Mouse (Mus musculus) erythroblast, embryonic 14.5 days (primary cell): ENCODE results near the gene Itih2. TPM values are rescaled to one million over a fixed set of nuclear protein-coding genes. Genes with fewer than 3 reads are reported as not detected.

Source experiments
- H3K27me3 ChIP-seq: 2 replicates; pipeline ENCODE4 v1.6.1; 2012; ENCODE audit warnings: inconsistent platforms; ENCODE audit not compliant: control insufficient read depth
- H3K36me3 ChIP-seq: 2 replicates; pipeline ENCODE4 v1.6.1; 2012; ENCODE audit warnings: mild to moderate bottlenecking, inconsistent platforms; ENCODE audit not compliant: control insufficient read depth
- H3K4me1 ChIP-seq: 2 replicates; pipeline ENCODE4 v1.6.1; 2012; ENCODE audit warnings: inconsistent platforms; ENCODE audit not compliant: control insufficient read depth
- H3K4me3 ChIP-seq: replicated peaks from 2 replicates; pipeline ENCODE3; 2012; ENCODE audit warnings: moderate library complexity, mild to moderate bottlenecking, inconsistent platforms
- H3K9me3 ChIP-seq: 2 replicates; pipeline ENCODE4 v1.6.1; 2012; ENCODE audit warnings: low read length, inconsistent platforms, mixed read lengths; ENCODE audit not compliant: control insufficient read depth
- GATA1 ChIP-seq: IDR thresholded peaks from 2 replicates; pipeline ENCODE4 v1.6.1; 2012; ENCODE audit warnings: low read length, inconsistent platforms, mixed read lengths
- TAL1 ChIP-seq: IDR thresholded peaks from 3 replicates; pipeline ENCODE4 v1.6.1; 2012; ENCODE audit warnings: low read length, inconsistent platforms, mixed read lengths
- polyA plus RNA-seq: library from polyadenylated mRNA; stranded (reverse); fragments of >175 nt; gene quantifications from 2 replicates; pipeline ENCODE4 v1.2.3, GENCODE M21; 2012

The Itih2 gene
- polyA plus RNA-seq, 1 experiment = 0.10 TPM

- no peak for TF ChIP-seq TAL1
- TF ChIP-seq GATA1 = no peak
- Histone ChIP-seq H3K27me3 (no peaks in the 10 kb centered on the region), H3K4me1 (no peaks in the 10 kb centered on the region), H3K9me3 (no peaks in the 10 kb centered on the region), H3K36me3 (peaks cover 52% of the 10 kb centered on the region), H3K4me3 (no peak overlapping the region)
These were observed 36.7 kb downstream of the Itih2 start for GRCm38 (mm10) chr2:10094327-10095100.

DNA sequence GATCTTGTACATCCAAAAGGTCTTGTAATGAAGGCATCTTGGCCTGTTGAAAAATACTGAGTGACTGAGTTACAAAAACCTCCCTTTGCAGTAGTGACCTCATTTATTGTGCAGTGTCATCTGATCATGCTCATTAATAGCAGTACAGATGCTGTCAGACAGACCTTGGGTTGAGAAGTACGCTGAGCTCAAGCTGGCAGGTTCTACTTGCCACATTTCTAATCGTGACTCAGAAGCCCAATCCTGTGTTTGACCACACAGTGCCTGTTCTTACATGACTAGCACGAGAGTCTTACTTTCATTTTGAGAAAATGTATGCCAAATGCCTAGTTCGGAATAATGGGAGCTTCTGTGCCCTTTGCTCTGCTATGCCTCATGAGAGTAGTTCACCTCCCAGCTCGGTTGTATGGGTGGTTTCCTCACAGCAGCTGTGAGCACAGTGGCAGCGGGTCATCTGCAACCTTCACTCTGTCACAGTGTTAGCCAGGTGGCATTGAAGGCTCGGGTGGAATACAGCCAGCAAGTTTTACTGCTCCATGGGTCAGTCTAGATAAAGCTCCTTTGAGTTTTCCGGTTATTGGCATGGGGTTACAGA lies 43.8 kb downstream of the Itih2 start:
- H3K4me1 ChIP-seq = peaks cover 16% of the 10 kb centered on the region
- H3K27me3 ChIP-seq = no peaks in the 10 kb centered on the region
- no peaks in the 10 kb centered on the region for H3K9me3 ChIP-seq
- H3K4me3 ChIP-seq = no peak overlapping the region
- peaks cover 94% of the 10 kb centered on the region for H3K36me3 ChIP-seq
- TF ChIP-seq GATA1 = no peak
- TF ChIP-seq TAL1 = no peak

GRCm38 (mm10) chr2:10082737-10083136 lies 48.5 kb downstream of the Itih2 start:
- H3K36me3 ChIP-seq = peaks cover 64% of the 10 kb centered on the region
- no peaks in the 10 kb centered on the region for H3K9me3 ChIP-seq
- H3K27me3 ChIP-seq = no peaks in the 10 kb centered on the region
- H3K4me1 ChIP-seq = peaks cover 45% of the 10 kb centered on the region
- no peak overlapping the region for H3K4me3 ChIP-seq
- TF ChIP-seq GATA1 (no peak), TAL1 (no peak)

GRCm38 (mm10) chr2:10081453-10082080 lies 49.6 kb downstream of the Itih2 start:
- H3K4me1 ChIP-seq = peaks cover 49% of the 10 kb centered on the region
- no peak for TF ChIP-seq GATA1
- no peak for TF ChIP-seq TAL1
- no peaks in the 10 kb centered on the region for H3K9me3 ChIP-seq
- no peaks in the 10 kb centered on the region for H3K27me3 ChIP-seq
- peak overlapping the region; percentile 100 for H3K4me3 ChIP-seq
- peaks cover 55% of the 10 kb centered on the region for H3K36me3 ChIP-seq

- TF ChIP-seq TAL1 (no peak), GATA1 (no peak)
- H3K4me1 ChIP-seq = peaks cover 52% of the 10 kb centered on the region
These were observed 50.7 kb downstream of the Itih2 start, which contains the start of the genes Atp5c1 and Kin for GRCm38 (mm10) chr2:10080310-10081010. Gene Atp5c1 (minus strand): TSS chr2:10080510. Gene Kin (plus strand): TSS chr2:10080593.

DNA sequence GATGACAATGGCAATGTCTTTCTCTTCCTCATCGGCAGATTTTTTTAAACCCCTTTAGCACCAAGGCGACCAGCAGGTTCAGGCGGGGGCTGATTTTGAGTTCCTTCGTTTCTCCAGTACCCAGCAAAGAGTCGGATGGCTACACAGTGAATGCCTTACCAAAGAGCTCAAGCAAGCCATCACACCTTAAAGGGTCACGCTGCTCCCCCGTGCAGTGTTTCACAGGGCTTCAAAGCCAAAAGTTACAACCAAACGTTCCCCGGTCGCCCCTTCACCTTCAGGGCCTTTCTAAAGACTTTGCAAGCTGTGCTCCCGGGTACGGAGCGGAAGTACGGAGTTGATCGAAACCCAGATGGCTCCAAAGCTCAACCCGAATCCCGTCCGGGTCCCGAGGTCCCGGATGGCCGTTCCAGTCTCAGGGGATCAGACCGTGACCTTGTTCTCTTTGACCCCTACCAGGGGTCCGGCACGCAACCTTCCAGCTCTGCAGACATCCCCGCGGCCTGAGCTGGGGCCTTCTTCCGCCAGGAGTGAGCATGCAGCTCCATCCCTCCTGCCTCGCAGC lies 51.4 kb downstream of the Itih2 start:
- TF ChIP-seq TAL1 = no peak
- no peak for TF ChIP-seq GATA1
- Histone ChIP-seq H3K27me3 (no peaks in the 10 kb centered on the region), H3K4me1 (peaks cover 55% of the 10 kb centered on the region), H3K4me3 (peak overlapping the region; percentile 100), H3K9me3 (no peaks in the 10 kb centered on the region), H3K36me3 (peaks cover 52% of the 10 kb centered on the region)

More at GRCm38 (mm10) chr2:10080310-10081010, 50.7 kb downstream of the Itih2 start, which contains the start of the genes Atp5c1 and Kin:
- Histone ChIP-seq H3K27me3 (no peaks in the 10 kb centered on the region), H3K36me3 (peaks cover 52% of the 10 kb centered on the region), H3K4me3 (peak within 1 kb of the TSS; percentile 100), H3K9me3 (no peaks in the 10 kb centered on the region)

GRCm38 (mm10) chr2:10076675-10077074 lies 54.5 kb downstream of the Itih2 start:
- peaks cover 60% of the 10 kb centered on the region for H3K4me1 ChIP-seq
- H3K4me3 ChIP-seq = no peak overlapping the region
- no peaks in the 10 kb centered on the region for H3K27me3 ChIP-seq
- peaks cover 50% of the 10 kb centered on the region for H3K36me3 ChIP-seq
- no peak for TF ChIP-seq GATA1
- no peak for TF ChIP-seq TAL1
- no peaks in the 10 kb centered on the region for H3K9me3 ChIP-seq

DNA sequence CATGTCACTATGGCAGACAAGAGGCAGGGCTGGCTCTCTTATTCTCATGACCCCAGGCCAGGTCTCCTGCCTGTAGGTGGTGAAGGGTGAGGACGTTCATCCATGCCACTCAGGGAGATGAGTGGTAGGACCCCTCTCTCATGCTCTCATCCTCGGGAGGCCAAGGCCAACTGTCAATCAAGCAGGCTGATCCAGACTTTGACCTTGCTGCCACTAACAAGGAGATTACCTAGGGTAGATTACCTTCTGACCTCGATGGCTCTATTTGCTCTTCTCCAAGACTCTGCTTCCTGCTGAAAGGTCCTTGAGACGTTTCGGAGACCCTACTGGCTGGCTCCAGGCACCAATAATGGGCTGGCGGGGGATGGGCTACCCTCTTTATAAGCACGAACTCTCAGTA lies 56.7 kb downstream of the Itih2 start:
- TF ChIP-seq GATA1 (no peak), TAL1 (no peak)
- H3K27me3 ChIP-seq = no peaks in the 10 kb centered on the region
- H3K4me1 ChIP-seq = peaks cover 52% of the 10 kb centered on the region
- peaks cover 62% of the 10 kb centered on the region for H3K36me3 ChIP-seq
- H3K9me3 ChIP-seq = no peaks in the 10 kb centered on the region
- H3K4me3 ChIP-seq = no peak overlapping the region
